Mouse (Mus musculus): ENCODE results near the gene Cd68. TPM values are rescaled to one million over a fixed set of nuclear protein-coding genes. Genes with fewer than 3 reads are reported as not detected.
A peak's percentile ranks its signal among the peaks of the same experiment; 100 is the strongest.

Cd68 gene
- polyA plus RNA-seq, 1 experiment from 2014 or later, result 20.9 TPM

GRCm38 (mm10) chr11:69695361-69696181 is 29.6 kb upstream of the Cd68 start, which contains the start of the genes Tnfsf12 and Tnfsfm13:
Tnfsf12 (minus strand) TSS chr11:69695849.
Tnfsfm13 (minus strand) TSS chr11:69696098.
- Histone ChIP-seq H3K4me3 (ENCODE audit: low read depth, low read length) (peak within 1 kb of the TSS; percentile 50), H3K9ac (ENCODE audit: low read depth, low read length) (peak within 1 kb of the TSS; percentile 65), H3K27ac (ENCODE audit: low read depth, low read length) (peak within 1 kb of the TSS; percentile 83), H3K4me1 (replicated peaks; ENCODE audit: control insufficient read depth, insufficient read depth, low read length) (0 out of 2 replicates have a peak, but pooled peaks cover 7% of the 10 kb centered on the region), H3K36me3 (ENCODE audit: control insufficient read depth, insufficient read depth) (no peaks in the 10 kb centered on the region), H3K9me3 (ENCODE audit: control insufficient read depth) (no peaks in the 10 kb centered on the region), H3K27me3 (replicated peaks; ENCODE audit: control insufficient read depth, insufficient read depth, low read length) (no peaks in the 10 kb centered on the region), H3K4me2 (replicated peaks; ENCODE audit: low read depth) (peak within 1 kb of the TSS; percentile 74)
- 10% methylated on average over 40 of the region's 41 CpGs for WGBS
- TF ChIP-seq CTCF (IDR thresholded peaks at IDR 0.05; ENCODE audit: low read depth), result peak; percentile 45
- no peak for ATAC-seq

- no peaks in the 10 kb centered on the region for H3K27me3 ChIP-seq (replicated peaks; ENCODE audit: control insufficient read depth, insufficient read depth, low read length)
- no peaks in the 10 kb centered on the region for H3K36me3 ChIP-seq (ENCODE audit: control insufficient read depth, insufficient read depth)
- H3K4me1 ChIP-seq (replicated peaks; ENCODE audit: control insufficient read depth, insufficient read depth, low read length), result peaks cover 7% of the 10 kb centered on the region; the same call in 1 of the 2 replicates
- H3K27ac ChIP-seq (ENCODE audit: low read depth, low read length), result peak overlapping the region; percentile 83; the same call in 1 of the 2 replicates
- no peak for ATAC-seq
- peak overlapping the region; percentile 65; the same call in 1 of the 2 replicates for H3K9ac ChIP-seq (ENCODE audit: low read depth, low read length)
- TF ChIP-seq CTCF (IDR thresholded peaks at IDR 0.05; ENCODE audit: low read depth), result no peak
- 35% methylated on average over 6 of the region's 6 CpGs for WGBS
- H3K9me3 ChIP-seq (ENCODE audit: control insufficient read depth), result no peaks in the 10 kb centered on the region
- peak overlapping the region; percentile 50 for H3K4me3 ChIP-seq (ENCODE audit: low read depth, low read length)
- peak overlapping the region; percentile 74 for H3K4me2 ChIP-seq (replicated peaks; ENCODE audit: low read depth)
Measured at GRCm38 (mm10) chr11:69695046-69695360, 29.1 kb upstream of the Cd68 start.

GRCm38 (mm10) chr11:69693421-69693965 is 27.5 kb upstream of the Cd68 start:
- Histone ChIP-seq H3K27ac (ENCODE audit: low read depth, low read length) (peak overlapping the region; percentile 84), H3K9ac (ENCODE audit: low read depth, low read length) (no peak overlapping the region), H3K9me3 (ENCODE audit: control insufficient read depth) (no peaks in the 10 kb centered on the region), H3K36me3 (ENCODE audit: control insufficient read depth, insufficient read depth) (no peaks in the 10 kb centered on the region), H3K4me1 (replicated peaks; ENCODE audit: control insufficient read depth, insufficient read depth, low read length) (peaks cover 7% of the 10 kb centered on the region; the same call in 1 of the 2 replicates), H3K4me2 (replicated peaks; ENCODE audit: low read depth) (no peak overlapping the region), H3K4me3 (ENCODE audit: low read depth, low read length) (no peak overlapping the region), H3K27me3 (replicated peaks; ENCODE audit: control insufficient read depth, insufficient read depth, low read length) (no peaks in the 10 kb centered on the region)
- TF ChIP-seq CTCF (IDR thresholded peaks at IDR 0.05; ENCODE audit: low read depth), result no peak
- 60% methylated on average over 11 of the region's 11 CpGs for WGBS
- no peak for ATAC-seq

- no peaks in the 10 kb centered on the region for H3K27me3 ChIP-seq (replicated peaks; ENCODE audit: control insufficient read depth, insufficient read depth, low read length)
Measured at GRCm38 (mm10) chr11:69692863-69693262, 26.9 kb upstream of the Cd68 start.

DNA sequence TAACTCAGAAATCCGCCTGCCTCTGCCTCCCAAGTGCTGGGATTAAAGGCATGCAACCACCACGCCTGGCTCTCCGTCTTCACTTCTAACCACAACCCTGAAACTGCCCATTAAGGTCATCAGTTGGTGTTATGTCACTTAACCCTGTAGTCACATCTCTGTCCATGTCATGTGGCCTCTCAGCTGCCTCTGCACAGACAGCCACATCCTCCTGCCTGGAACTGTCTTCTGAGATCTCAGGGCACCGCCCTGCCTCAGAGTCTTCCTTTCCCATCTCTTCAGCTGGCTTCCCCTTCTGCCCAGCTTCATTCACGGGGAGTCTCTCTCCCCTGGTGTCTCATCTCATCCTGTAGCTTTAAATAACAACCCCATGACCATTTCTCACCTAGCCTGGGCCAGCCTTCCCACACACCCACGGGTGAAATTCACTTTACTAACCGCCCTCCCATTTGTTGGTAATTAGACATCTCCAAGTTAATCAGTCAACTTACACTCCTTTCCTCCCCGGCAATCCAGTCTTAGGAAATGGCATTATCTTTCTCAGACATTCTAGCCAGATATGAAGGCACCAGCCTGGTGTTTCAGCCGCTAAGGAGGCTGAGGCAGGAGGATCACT is 26.4 kb upstream of the Cd68 start:
- no peaks in the 10 kb centered on the region for H3K36me3 ChIP-seq (ENCODE audit: control insufficient read depth, insufficient read depth)
- no peak for TF ChIP-seq CTCF (IDR thresholded peaks at IDR 0.05; ENCODE audit: low read depth)
- no peaks in the 10 kb centered on the region for H3K27me3 ChIP-seq (replicated peaks; ENCODE audit: control insufficient read depth, insufficient read depth, low read length)
- peaks cover 7% of the 10 kb centered on the region; the same call in 1 of the 2 replicates for H3K4me1 ChIP-seq (replicated peaks; ENCODE audit: control insufficient read depth, insufficient read depth, low read length)
- peak; percentile 37; the same call in 1 of the 2 replicates for ATAC-seq
- no peak overlapping the region for H3K9ac ChIP-seq (ENCODE audit: low read depth, low read length)
- no peak overlapping the region for H3K4me2 ChIP-seq (replicated peaks; ENCODE audit: low read depth)
- no peak overlapping the region for H3K4me3 ChIP-seq (ENCODE audit: low read depth, low read length)
- no peaks in the 10 kb centered on the region for H3K9me3 ChIP-seq (ENCODE audit: control insufficient read depth)
- WGBS, result 54% methylated on average over 9 of the region's 9 CpGs
- peak overlapping the region; percentile 84 for H3K27ac ChIP-seq (ENCODE audit: low read depth, low read length)

More at GRCm38 (mm10) chr11:69692863-69693262, 26.9 kb upstream of the Cd68 start:
- Histone ChIP-seq H3K4me1 (replicated peaks; ENCODE audit: control insufficient read depth, insufficient read depth, low read length) (peaks cover 7% of the 10 kb centered on the region; the same call in 1 of the 2 replicates), H3K27ac (ENCODE audit: low read depth, low read length) (peak overlapping the region; percentile 84), H3K9ac (ENCODE audit: low read depth, low read length) (no peak overlapping the region), H3K9me3 (ENCODE audit: control insufficient read depth) (no peaks in the 10 kb centered on the region), H3K4me2 (replicated peaks; ENCODE audit: low read depth) (no peak overlapping the region), H3K36me3 (ENCODE audit: control insufficient read depth, insufficient read depth) (no peaks in the 10 kb centered on the region), H3K4me3 (ENCODE audit: low read depth, low read length) (no peak overlapping the region)
- 46% methylated on average over 6 of the region's 6 CpGs for WGBS
- peak; percentile 79 for ATAC-seq
- no peak for TF ChIP-seq CTCF (IDR thresholded peaks at IDR 0.05; ENCODE audit: low read depth)

DNA sequence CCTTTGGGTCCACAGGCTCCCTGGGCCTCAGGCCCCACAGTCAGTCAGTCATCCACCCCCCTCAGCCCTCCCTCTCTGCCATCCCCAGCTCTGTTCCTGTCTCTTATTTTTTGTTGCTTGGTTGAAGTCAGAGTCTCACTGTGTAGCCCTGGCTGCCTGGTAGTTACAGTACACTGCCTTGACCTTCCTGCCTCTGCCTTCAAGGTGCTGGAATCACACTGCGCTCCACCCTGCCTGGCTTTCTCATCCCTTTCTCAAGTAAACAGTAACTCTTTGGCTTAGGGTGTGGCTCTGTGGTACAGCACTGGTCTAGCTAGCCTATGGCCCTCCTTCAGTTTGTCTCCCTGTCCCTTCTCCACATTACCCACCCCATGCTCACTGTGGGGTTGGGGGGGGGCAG is 23.9 kb upstream of the Cd68 start:
- no peaks in the 10 kb centered on the region for H3K27me3 ChIP-seq (replicated peaks; ENCODE audit: control insufficient read depth, insufficient read depth, low read length)
- H3K9me3 ChIP-seq (ENCODE audit: control insufficient read depth), result no peaks in the 10 kb centered on the region
- no peak for ATAC-seq
- no peak overlapping the region; the same call in 1 of the 2 replicates for H3K27ac ChIP-seq (ENCODE audit: low read depth, low read length)
- no peak overlapping the region for H3K9ac ChIP-seq (ENCODE audit: low read depth, low read length)
- H3K4me3 ChIP-seq (ENCODE audit: low read depth, low read length), result no peak overlapping the region
- WGBS, result 86% methylated on average over 1 of the region's 1 CpGs
- H3K4me2 ChIP-seq (replicated peaks; ENCODE audit: low read depth), result no peak overlapping the region
- TF ChIP-seq CTCF (IDR thresholded peaks at IDR 0.05; ENCODE audit: low read depth), result no peak
- H3K4me1 ChIP-seq (replicated peaks; ENCODE audit: control insufficient read depth, insufficient read depth, low read length), result peaks cover 9% of the 10 kb centered on the region
- no peaks in the 10 kb centered on the region for H3K36me3 ChIP-seq (ENCODE audit: control insufficient read depth, insufficient read depth)

Data from intestine, postnatal 0 days (tissue).